Mouse (Mus musculus): ENCODE data around the gene Nbeal1. TPM values are rescaled to one million over a fixed set of nuclear protein-coding genes. Genes with fewer than 3 reads are reported as not detected.

Nbeal1 gene
- polyA plus RNA-seq, 1 experiment from 2014 or later, result 6.0 TPM

DNA sequence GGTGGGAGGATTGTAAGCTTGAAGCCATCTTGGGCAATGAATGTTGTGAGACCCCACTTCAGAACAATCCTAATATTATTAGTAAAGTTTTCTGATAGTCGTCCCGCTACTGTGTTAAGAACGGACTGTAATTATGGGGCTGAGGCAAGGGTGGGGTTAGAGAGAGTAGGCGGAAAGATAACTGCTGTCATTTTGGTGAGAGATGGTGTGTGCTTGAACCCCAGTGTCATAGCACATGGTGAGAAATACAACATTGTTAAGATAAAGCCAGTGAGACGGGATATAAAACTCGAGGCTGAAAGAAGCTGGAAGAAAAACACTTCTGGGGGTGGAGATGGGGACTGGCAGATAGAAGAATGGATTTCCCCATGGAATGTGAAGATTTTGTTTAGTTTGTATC lies 164.3 kb downstream of the Nbeal1 start:
- no peak for ATAC-seq (ENCODE audit: extremely low read depth, insufficient number of reproducible peaks, low FRiP score, low TSS enrichment)
- Histone ChIP-seq H3K27me3 (replicated peaks) (no peaks in the 10 kb centered on the region), H3K4me1 (peaks cover 30% of the 10 kb centered on the region), H3K27ac (replicated peaks) (peak overlapping the region; percentile 92), H3K4me3 (peak overlapping the region; percentile 69; the same call in 1 of the 2 replicates), H3K9ac (no peak overlapping the region), H3K9me3 (peaks cover 14% of the 10 kb centered on the region), H3K36me3 (peaks cover 5% of the 10 kb centered on the region), H3K4me2 (peak overlapping the region; percentile 80)
- 65% methylated on average over 6 of the region's 6 CpGs for WGBS

DNA sequence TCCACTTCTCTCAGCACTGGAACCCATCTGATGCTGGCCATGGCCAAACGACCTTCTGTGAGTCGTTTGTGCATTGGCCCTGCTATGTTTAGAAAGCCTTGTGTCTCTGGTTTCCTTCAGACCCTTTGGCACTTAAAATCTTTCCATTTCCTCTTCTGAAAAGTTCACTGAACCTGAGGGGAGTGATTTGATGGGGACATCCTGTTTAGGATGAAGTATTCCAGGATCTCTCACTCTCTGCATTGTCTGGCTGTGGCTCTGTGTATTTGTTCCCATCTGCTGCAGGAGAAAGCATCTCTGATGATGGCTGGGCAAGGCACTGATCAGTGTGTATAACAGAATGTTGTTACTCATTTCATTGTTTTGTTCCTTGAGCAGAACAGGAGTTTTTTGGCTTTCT lies 165.3 kb downstream of the Nbeal1 start:
- Histone ChIP-seq H3K4me1 (peaks cover 30% of the 10 kb centered on the region), H3K27ac (replicated peaks) (peak overlapping the region; percentile 92), H3K4me3 (no peak overlapping the region), H3K4me2 (no peak overlapping the region), H3K27me3 (replicated peaks) (no peaks in the 10 kb centered on the region), H3K36me3 (peaks cover 14% of the 10 kb centered on the region), H3K9ac (peak overlapping the region; percentile 44; the same call in 1 of the 2 replicates), H3K9me3 (peaks cover 23% of the 10 kb centered on the region)
- WGBS, result 26% methylated on average over 2 of the region's 2 CpGs
- ATAC-seq (ENCODE audit: extremely low read depth, insufficient number of reproducible peaks, low FRiP score, low TSS enrichment), result no peak

DNA sequence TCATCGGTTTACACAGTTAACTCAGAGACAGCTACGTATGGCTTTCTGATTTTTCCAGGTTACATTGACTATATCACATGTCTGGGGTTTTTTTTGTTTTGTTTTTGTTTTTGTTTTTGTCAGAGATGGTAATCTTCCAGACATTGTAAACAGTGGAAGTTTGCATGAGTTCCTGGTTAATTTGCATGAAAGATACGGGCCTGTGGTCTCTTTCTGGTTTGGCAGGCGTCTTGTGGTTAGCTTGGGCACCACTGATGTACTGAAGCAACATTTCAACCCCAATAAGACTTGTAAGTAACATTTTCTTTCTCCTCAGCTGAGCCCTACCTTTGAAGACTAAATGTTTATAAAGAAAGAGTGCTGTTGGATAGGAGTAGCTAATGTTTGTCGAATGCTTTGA lies 172.4 kb downstream of the Nbeal1 start:
- no peak overlapping the region for H3K4me3 ChIP-seq
- H3K9ac ChIP-seq, result no peak overlapping the region
- ATAC-seq (ENCODE audit: extremely low read depth, insufficient number of reproducible peaks, low FRiP score, low TSS enrichment), result no peak
- no peaks in the 10 kb centered on the region for H3K4me1 ChIP-seq
- WGBS, result 91% methylated on average over 5 of the region's 5 CpGs
- H3K27me3 ChIP-seq (replicated peaks), result no peaks in the 10 kb centered on the region
- H3K4me2 ChIP-seq, result no peak overlapping the region
- H3K9me3 ChIP-seq, result peaks cover 19% of the 10 kb centered on the region
- H3K27ac ChIP-seq (replicated peaks), result no peak overlapping the region
- H3K36me3 ChIP-seq, result peaks cover 49% of the 10 kb centered on the region

DNA sequence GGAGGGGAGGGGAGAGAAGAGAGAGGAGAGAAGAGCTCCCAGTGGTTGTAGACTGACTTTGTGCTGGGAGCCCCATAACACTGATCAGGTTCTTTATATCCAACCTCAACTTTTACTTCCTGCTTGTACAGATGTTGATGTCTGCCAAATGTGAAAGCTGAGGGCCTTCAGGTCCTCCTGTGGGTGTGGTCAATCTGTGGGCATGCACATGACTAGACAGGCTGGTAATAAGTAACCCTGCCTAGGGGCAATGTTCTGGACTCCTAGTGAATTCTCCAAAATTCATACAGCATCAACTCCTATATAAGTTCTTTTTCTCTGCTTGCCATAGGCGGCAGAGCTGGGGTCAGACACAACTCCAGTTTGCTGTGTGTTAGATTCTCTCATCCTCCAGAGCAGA lies 181.2 kb downstream of the Nbeal1 start:
- 95% methylated on average over 1 of the region's 1 CpGs for WGBS
- H3K27me3 ChIP-seq (replicated peaks), result no peaks in the 10 kb centered on the region
- H3K27ac ChIP-seq (replicated peaks), result no peak overlapping the region
- H3K4me2 ChIP-seq, result no peak overlapping the region
- H3K4me1 ChIP-seq, result no peaks in the 10 kb centered on the region
- no peaks in the 10 kb centered on the region for H3K9me3 ChIP-seq
- H3K4me3 ChIP-seq, result no peak overlapping the region
- peaks cover 56% of the 10 kb centered on the region for H3K36me3 ChIP-seq
- no peak overlapping the region for H3K9ac ChIP-seq
- ATAC-seq (ENCODE audit: extremely low read depth, insufficient number of reproducible peaks, low FRiP score, low TSS enrichment), result no peak

DNA sequence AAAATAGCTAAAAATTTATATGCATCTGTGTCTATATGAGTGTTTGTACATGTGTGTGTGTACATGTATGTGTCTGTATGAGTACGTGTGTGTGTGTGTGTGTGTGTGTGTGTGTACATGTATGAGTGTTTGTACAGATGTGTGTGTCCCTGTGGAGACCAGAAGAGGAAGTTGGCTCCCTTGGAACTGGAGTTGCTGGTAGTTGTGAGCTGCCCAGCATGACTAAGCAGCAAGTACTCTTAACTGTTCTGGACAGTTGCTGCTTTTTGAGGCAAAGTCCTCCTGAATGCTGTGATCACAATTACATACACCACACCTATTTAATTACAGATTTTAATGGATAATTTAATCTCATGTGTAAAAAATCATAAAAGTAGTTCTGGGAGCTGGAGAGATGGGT lies 196.2 kb downstream of the Nbeal1 start:
- no peak overlapping the region for H3K9ac ChIP-seq
- H3K4me1 ChIP-seq, result no peaks in the 10 kb centered on the region
- no peak for ATAC-seq (ENCODE audit: extremely low read depth, insufficient number of reproducible peaks, low FRiP score, low TSS enrichment)
- H3K9me3 ChIP-seq, result no peaks in the 10 kb centered on the region
- peaks cover 90% of the 10 kb centered on the region for H3K36me3 ChIP-seq
- no peak overlapping the region for H3K27ac ChIP-seq (replicated peaks)
- 93% methylated on average over 1 of the region's 1 CpGs for WGBS
- no peak overlapping the region for H3K4me3 ChIP-seq
- no peaks in the 10 kb centered on the region for H3K27me3 ChIP-seq (replicated peaks)
- no peak overlapping the region for H3K4me2 ChIP-seq

DNA sequence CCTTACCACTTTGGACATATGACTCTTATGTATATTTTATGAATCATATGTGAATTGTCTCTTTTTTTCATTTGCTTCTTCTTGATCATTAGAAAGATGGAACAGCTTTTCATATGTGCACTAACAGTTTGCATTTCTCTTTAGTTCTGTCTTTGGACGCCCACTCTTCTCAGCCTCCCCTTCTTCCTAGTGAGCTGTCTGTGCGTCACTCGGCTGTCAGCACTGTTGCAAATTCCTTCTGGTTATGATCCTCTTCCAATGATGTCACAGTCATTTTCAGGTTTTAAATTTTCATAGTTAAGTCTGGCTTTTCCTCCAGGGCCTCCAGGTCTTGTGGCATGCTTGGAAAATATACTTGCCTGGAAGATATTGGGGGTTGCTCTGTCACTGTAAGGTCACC lies 201.5 kb downstream of the Nbeal1 start:
- H3K4me3 ChIP-seq, result no peak overlapping the region
- H3K27me3 ChIP-seq (replicated peaks), result no peaks in the 10 kb centered on the region
- H3K27ac ChIP-seq (replicated peaks), result no peak overlapping the region
- no peaks in the 10 kb centered on the region for H3K4me1 ChIP-seq
- H3K9ac ChIP-seq, result no peak overlapping the region
- no peaks in the 10 kb centered on the region for H3K9me3 ChIP-seq
- WGBS, result 84% methylated on average over 3 of the region's 3 CpGs
- peaks cover 82% of the 10 kb centered on the region for H3K36me3 ChIP-seq
- H3K4me2 ChIP-seq, result no peak overlapping the region
- no peak for ATAC-seq (ENCODE audit: extremely low read depth, insufficient number of reproducible peaks, low FRiP score, low TSS enrichment)

Other genes with a start within 250 kb of the Nbeal1 start
- 0.49 and 0.76 TPM in 2 replicates for gene Ica1l, start 137.4 kb upstream of the Nbeal1 start, polyA plus RNA-seq (2015; fragmentation: Nextera tagmentation; extraction: Ambion mirVana)
- gene Carf, start 82.4 kb upstream of the Nbeal1 start, polyA plus RNA-seq (2015; fragmentation: Nextera tagmentation; extraction: Ambion mirVana), result 4.6 and 5.1 TPM in 2 replicates
- 28.4 and 33.4 TPM in 2 replicates for gene Wdr12, start 82.0 kb upstream of the Nbeal1 start, polyA plus RNA-seq (2015; fragmentation: Nextera tagmentation; extraction: Ambion mirVana)
- gene Cyp20a1, start 162.7 kb downstream of the Nbeal1 start, polyA plus RNA-seq (2015; fragmentation: Nextera tagmentation; extraction: Ambion mirVana), result 26.0 and 28.8 TPM in 2 replicates
- gene Abi2, start 229.0 kb downstream of the Nbeal1 start, polyA plus RNA-seq (2015; fragmentation: Nextera tagmentation; extraction: Ambion mirVana), result 25.8 and 27.2 TPM in 2 replicates